Mouse (Mus musculus): ENCODE measurements around the gene Ppwd1. TPM values are rescaled to one million over a fixed set of nuclear protein-coding genes. Genes with fewer than 3 reads are reported as not detected.

Gene Ppwd1
- polyA plus RNA-seq, 1 experiment from 2014 or later = 5.0 TPM

DNA sequence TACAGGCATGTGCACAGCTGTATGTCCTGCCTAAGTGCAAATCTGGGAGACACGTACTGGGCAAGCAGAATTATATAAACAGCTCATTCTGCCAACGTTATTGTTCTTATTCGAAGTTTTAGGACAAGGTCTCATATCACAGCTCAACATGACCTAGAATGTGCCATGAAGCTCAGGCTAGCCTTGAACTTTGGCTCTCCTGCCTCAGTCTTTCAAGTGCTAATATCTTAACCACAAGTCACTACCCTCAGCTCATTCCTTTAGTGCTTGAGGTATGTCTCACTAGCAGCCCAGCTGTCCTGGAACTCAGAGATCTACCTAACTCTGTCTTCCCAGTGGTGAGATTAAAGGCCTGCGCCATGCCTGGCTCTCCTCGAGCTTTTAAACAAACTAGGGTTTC lies 56.9 kb downstream of the Ppwd1 start:
- WGBS = 76% methylated on average over 5 of the region's 5 CpGs
- H3K27ac ChIP-seq (ENCODE audit: low read depth, low read length) = no peak overlapping the region
- no peak for TF ChIP-seq CTCF (IDR thresholded peaks at IDR 0.05; ENCODE audit: low read depth)
- no peak overlapping the region for H3K4me2 ChIP-seq (replicated peaks; ENCODE audit: low read depth)
- no peak for ATAC-seq
- no peak overlapping the region for H3K9ac ChIP-seq (ENCODE audit: low read depth, low read length)
- no peaks in the 10 kb centered on the region for H3K4me1 ChIP-seq (replicated peaks; ENCODE audit: control insufficient read depth, insufficient read depth, low read length)
- no peak overlapping the region for H3K4me3 ChIP-seq (ENCODE audit: low read depth, low read length)
- no peaks in the 10 kb centered on the region for H3K27me3 ChIP-seq (replicated peaks; ENCODE audit: control insufficient read depth, insufficient read depth, low read length)
- peaks cover 3% of the 10 kb centered on the region; the same call in 1 of the 2 replicates for H3K36me3 ChIP-seq (ENCODE audit: control insufficient read depth, insufficient read depth)
- no peaks in the 10 kb centered on the region for H3K9me3 ChIP-seq (ENCODE audit: control insufficient read depth)

DNA sequence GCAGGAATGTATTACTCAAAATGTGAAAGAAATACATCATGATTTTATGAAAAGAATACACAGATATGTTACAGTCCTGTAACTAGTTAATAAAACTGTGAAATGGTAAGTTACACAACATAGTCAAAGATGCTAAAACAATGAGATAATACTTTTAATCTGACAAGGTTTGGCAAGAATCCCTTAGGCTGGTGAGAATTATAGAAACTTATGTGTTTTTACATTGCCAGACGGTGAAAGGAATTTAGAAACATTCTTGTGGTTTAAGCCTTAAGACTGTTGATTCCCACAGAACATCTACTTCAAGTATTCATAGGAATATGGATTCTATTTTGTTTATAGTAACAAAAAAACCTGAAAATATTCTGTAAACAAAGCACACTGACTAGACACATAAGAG lies 73.0 kb downstream of the Ppwd1 start:
- no peaks in the 10 kb centered on the region for H3K27me3 ChIP-seq (replicated peaks; ENCODE audit: control insufficient read depth, insufficient read depth, low read length)
- WGBS = 65% methylated on average over 1 of the region's 1 CpGs
- no peak overlapping the region for H3K27ac ChIP-seq (ENCODE audit: low read depth, low read length)
- no peaks in the 10 kb centered on the region for H3K4me1 ChIP-seq (replicated peaks; ENCODE audit: control insufficient read depth, insufficient read depth, low read length)
- no peak for TF ChIP-seq CTCF (IDR thresholded peaks at IDR 0.05; ENCODE audit: low read depth)
- no peak overlapping the region for H3K4me3 ChIP-seq (ENCODE audit: low read depth, low read length)
- ATAC-seq = no peak
- H3K4me2 ChIP-seq (replicated peaks; ENCODE audit: low read depth) = no peak overlapping the region
- no peaks in the 10 kb centered on the region for H3K9me3 ChIP-seq (ENCODE audit: control insufficient read depth)
- H3K9ac ChIP-seq (ENCODE audit: low read depth, low read length) = no peak overlapping the region
- peaks cover 28% of the 10 kb centered on the region for H3K36me3 ChIP-seq (ENCODE audit: control insufficient read depth, insufficient read depth)

Other genes starting within 250 kb of the Ppwd1 start
- gene Nln, start 119.2 kb downstream of the Ppwd1 start, polyA plus RNA-seq (2015; fragmentation: Nextera tagmentation; extraction: Ambion mirVana) = 11.7 and 13.3 TPM in 2 replicates
- gene Sgtb, start 119.1 kb downstream of the Ppwd1 start, polyA plus RNA-seq (2015; fragmentation: Nextera tagmentation; extraction: Ambion mirVana) = 1.5 and 2.1 TPM in 2 replicates
- 30.9 and 34.3 TPM in 2 replicates for gene Trappc13, start 50.4 kb downstream of the Ppwd1 start, polyA plus RNA-seq (2015; fragmentation: Nextera tagmentation; extraction: Ambion mirVana)
- 4.9 and 5.4 TPM in 2 replicates for gene Trim23, start 50.0 kb downstream of the Ppwd1 start, polyA plus RNA-seq (2015; fragmentation: Nextera tagmentation; extraction: Ambion mirVana)
- 23.9 and 25.1 TPM in 2 replicates for gene Cenpk, start 232 bp downstream of the Ppwd1 start, polyA plus RNA-seq (2015; fragmentation: Nextera tagmentation; extraction: Ambion mirVana)
- 0.37 and 0.58 TPM in 2 replicates for gene Adamts6, start 59.0 kb upstream of the Ppwd1 start, polyA plus RNA-seq (2015; fragmentation: Nextera tagmentation; extraction: Ambion mirVana)